Mouse (Mus musculus): ENCODE results near the gene Cdh23.
"Not testable (repeated sequence)": the region's sequence is repeated elsewhere in the genome, so short reads cannot be mapped to it uniquely, and the experiment has no call there.

The Cdh23 gene

DNA sequence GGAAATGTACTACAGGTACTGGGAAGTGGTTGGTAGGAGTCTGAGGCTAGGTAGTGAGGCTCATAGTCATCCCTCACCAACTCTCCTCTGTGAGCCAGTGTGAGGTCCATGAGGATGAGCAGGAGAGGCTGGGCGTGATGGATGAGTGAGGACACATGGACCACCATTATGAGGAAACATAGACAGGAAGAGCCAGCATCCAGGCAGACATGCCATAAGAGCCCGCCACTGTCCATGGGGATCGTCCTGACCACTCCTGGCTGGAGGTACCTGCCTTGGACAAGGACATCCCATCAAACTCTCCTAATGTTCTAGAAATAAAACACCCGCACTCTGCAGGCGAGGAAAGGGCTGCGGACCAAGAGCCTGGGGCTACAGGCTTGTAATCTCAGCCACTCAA lies at the start of gene Cdh23:
Gene Cdh23, minus strand, starts transcription at position 101 of the 400 bp plus-strand sequence.
- DNase-seq, result no peak

- DNase-seq, result no peak
Measured at GRCm38 (mm10) chr10:60744543-60745290, 48.4 kb upstream of the Cdh23 start.

DNA sequence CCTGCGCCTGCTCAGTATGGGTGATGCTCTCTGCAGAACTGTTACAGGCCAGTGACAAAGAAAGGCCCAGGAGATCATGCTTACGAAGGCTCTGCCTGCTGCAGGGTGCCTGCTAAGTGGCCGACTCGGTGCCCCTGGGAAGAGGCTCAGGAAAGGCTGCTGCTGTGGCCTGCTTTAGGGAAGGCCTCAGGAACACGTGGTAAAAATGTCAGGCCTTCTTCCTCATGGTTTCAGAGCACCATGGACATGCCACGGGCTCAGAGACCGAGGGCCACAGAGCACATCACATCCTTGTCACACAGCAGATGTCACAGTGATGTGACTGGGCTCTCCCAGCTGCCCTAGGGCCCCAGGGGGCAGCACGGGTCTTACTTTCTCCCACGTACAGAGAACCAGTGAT lies 47.4 kb upstream of the Cdh23 start:
- no peak for DNase-seq

- DNase-seq, result no peak
Measured at GRCm38 (mm10) chr10:60742942-60743341, 46.7 kb upstream of the Cdh23 start.

- DNase-seq, result not testable (repeated sequence)
Measured at GRCm38 (mm10) chr10:60742296-60742695, 46.0 kb upstream of the Cdh23 start.

DNA sequence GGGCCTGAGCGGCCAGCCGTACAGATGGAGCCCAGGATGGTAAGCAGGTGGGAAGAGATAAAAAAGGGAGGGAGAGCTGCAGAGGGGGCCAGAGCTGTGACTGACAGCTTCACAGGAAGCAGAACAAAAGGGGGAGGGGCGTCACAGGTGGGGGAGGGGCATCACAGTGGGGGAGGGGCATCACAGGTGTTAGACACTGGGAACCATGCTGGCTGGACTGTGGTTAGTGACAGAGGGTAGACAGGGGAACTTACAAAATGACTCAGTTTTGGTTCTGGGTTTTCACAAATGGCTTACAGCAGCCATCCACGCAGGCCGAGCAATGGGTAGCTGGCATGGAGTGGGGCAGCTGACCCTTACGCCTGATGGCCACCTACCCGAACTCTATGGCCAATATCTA lies 45.1 kb upstream of the Cdh23 start:
- no peak for DNase-seq

- DNase-seq, result no peak
Measured at GRCm38 (mm10) chr10:60739619-60740363, 43.5 kb upstream of the Cdh23 start.

DNA sequence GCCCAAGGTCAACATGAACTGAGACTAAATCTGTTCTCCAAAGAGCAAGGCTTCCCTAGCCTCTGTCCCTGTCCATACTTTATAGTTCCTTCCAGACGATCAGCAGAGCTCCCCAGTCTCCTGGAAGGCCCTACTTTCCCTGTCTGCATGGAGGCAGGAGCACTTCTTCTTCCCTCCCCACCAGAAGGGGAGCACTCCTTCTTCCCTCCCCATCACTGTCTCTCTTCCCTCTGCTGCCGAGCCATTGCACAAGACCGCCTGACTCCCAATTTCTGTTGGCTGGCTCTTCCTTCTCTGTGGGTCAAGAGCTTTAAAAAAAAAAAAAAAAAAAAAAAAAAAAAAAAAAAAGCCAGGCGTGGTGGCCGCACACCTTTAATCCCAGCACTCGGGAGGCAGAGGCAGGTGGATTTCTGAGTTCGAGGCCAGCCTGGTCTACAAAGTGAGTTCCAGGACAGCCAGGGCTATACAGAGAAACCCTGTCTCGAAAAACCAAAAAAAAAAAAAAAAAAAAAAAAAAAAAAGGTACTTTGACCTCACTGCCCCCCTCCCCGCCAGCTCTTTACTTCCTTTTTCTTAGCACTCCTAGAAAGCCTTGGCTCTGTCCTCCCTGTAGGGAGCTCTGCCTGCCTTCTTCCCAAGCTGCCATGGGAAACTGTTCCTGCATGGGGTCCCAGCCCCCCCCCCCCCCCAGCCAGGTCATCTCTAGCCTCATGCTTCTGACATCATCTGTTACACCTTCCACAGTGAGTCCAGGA lies 41.8 kb upstream of the Cdh23 start:
- DNase-seq, result no peak

DNA sequence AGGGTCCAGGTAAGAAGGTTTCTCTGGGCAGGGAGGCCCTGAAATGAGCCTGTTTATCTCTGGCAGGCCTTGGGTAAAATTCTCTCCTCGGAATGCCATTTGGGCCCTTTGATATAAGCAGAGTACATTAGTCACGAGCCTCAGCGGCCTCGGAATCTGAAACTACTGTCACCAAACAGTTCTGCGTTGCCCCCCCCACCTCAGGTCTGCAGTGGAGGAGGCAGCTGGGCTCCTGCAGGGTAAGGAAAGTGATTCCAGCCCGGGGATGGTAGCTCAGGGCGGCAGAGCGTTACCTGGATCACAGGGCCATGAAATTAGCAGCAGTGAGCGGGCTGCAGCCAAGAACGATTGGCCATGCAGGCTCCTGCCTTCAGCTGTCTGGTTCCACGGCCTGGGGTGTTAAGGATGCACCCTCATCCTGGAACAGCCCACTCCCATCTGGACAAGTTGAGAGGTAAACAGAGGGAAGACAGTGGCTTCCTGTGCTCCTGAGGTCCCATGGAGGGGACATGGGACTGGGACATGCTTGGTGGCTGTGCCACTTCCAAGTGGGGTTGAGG lies 41.0 kb upstream of the Cdh23 start:
- DNase-seq, result no peak

DNA sequence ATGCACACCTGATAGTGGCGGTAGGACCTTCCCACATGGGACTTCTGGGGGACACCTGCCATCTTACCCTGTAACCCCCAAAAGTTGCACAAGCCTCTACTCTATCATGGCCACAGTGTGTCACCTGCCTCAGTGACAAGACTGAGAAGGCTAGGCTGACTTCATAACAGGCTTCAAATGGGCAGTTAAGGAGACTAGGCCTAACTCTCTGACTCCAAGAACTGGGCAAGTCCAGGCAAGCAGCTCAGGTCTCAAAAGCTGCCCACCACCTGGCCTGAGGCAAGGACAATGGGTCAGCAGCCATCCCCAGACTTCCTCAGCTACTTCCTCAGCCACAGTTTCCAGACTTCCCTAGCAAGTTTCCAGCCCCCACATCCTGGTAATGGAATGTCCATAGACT lies 39.4 kb upstream of the Cdh23 start:
- no peak for DNase-seq

- no peak for DNase-seq
Measured at GRCm38 (mm10) chr10:60733471-60733870, 37.2 kb upstream of the Cdh23 start.

DNA sequence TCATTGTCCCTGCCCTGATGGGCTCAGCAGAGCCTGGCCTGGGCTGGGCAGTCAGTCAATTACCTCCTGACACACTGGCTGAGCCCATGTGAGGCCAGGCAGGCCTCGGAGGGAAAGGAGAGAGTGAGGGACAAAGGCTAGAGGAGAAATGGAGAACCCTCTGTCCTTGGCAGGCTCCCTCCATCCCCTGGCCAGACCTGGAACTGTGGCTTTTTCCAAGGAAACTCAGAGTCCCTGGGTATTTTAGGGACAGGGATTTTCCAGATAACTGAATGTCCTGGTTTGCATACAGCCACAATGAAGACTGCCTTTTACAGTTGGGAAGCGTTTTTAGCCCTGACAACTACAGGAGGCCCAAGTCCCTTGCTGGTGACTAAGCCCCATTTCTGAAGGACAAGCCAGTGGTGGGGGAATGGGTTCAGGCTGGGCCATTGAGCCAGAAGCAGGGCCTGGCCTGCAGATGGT lies 36.1 kb upstream of the Cdh23 start:
- no peak for DNase-seq

DNA sequence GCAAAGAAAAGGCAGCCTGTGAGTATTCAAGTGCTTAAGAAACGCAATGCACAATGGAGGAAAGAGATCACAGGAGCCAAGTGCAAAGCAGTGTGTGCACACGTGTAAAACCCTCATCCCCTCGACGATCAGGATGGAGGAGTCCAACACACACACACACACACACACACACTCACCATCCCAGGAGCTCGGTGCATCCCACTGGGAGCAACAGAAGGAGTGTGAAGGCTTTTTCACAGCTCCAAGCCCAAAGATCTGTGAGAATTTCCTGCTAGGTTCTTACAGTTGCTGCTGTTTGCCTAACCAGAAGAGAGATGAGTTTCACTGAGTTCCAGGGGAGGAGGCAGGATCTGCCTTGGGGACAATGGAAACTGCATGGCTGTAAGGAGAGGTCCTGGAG lies 35.5 kb upstream of the Cdh23 start:
- no peak for DNase-seq

DNA sequence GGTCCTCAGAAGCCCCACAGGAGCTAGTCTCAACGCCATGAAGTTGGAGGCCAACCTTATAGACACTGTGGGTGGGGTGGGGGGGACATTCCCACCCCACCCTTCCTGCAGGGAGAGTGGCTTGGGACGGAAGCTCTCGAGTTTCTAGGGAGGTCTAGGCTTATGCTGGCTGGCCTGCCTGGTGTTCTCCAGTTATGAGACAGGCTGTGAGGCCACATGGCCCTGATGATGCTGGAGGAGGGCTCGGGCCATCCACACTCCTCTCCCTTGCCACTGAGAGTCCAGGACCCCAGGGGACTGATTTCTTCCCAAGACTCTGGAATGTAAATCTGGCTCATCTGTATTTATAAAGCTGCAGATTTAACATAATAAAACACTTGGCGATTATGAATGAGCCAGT lies 31.0 kb upstream of the Cdh23 start:
- DNase-seq, result no peak

GRCm38 (mm10) chr10:60726896-60727295 lies 30.6 kb upstream of the Cdh23 start:
- no peak for DNase-seq

GRCm38 (mm10) chr10:60724496-60724895 lies 28.2 kb upstream of the Cdh23 start:
- DNase-seq, result no peak

DNA sequence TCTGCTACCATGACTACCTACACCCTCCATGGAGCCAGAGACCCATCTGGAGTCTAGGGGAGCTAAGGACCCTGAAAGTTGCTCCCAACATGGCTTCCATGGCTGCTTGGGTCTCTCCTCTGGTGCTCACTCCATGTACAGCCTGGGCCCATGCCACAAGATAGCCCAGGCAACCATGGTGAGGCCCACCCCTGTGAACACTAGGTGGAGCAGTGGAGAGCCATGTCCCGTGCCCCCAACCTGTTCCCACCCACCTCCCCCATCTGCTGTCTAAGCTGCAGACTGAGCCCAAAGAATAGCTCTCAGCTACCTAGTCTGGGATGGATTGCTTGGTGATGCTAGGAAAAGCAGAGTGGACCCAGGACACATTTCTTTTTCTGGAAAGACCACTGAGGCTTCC lies 27.1 kb upstream of the Cdh23 start:
- peak in 1 of 2 experiments; percentile 29 for DNase-seq

DNA sequence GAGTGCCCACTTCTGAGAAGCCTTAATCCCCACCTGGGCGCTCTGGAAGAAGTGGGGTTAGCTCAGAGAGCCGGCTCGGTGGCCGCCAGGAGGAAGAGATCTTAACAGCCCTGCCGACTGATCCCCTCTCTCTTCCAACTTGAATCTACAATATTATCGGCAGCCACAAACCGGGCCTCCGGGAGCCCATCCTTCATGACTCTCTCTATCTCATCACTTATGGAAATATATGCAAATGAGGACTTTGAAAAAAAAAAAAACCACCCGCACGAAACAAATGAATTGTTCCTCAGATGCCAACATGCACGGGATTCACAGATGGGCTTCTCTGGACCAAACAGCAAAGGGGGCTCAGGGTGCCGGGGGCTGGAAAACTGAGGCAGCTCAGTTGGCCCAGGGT lies 25.4 kb upstream of the Cdh23 start:
- DNase-seq, result no peak

- no peak for DNase-seq
Measured at GRCm38 (mm10) chr10:60720461-60720860, 24.2 kb upstream of the Cdh23 start.

- no peak for DNase-seq
Measured at GRCm38 (mm10) chr10:60718491-60718890, 22.2 kb upstream of the Cdh23 start.

DNA sequence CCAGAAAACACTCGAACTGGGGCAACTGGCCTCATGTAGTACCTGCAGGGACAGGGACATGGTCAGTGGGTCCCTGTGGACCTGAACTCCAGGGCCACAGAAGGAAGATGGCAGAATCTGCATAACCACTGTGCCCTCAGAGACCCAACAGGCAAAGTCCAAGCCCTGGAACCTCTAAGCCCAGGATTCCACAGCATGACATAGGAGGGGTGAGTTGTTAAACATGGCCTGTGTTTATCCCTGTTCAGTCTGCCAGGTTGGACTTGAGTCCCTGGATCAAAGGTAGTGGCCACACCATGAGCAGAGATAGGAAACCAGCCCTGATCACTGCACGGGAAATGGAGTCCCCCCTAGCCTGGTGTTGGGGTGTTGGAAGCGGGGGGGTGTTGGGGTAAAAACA lies 20.2 kb upstream of the Cdh23 start:
- DNase-seq, result no peak

GRCm38 (mm10) chr10:60712299-60712698 lies 16.0 kb upstream of the Cdh23 start:
- not testable (repeated sequence) for DNase-seq

DNA sequence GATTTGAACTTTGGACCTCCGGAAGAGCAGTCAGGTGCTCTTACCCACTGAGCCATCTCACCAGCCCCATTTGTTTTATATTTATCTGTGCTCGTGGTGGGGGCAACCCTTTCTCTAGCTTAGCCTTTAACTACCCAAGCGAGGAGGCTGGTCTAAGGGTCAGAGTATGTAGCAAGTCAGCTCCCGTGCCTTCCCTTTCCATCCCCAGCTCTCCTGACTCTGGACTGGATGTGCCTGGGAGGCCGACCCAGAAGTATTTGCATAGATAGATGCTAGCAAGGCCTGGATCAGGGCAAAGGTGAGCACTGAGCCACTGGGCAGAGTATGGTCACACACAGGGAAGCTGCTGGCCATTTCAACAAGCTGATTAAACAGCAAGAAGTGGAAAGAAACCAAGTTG lies 12.5 kb upstream of the Cdh23 start:
- no peak for DNase-seq
